Mouse (Mus musculus): ENCODE measurements around the gene Jhy. TPM values are rescaled to one million over a fixed set of nuclear protein-coding genes. Genes with fewer than 3 reads are reported as not detected.

The Jhy gene
- not detected for polyA plus RNA-seq (2017; shearing (Covaris generic))

DNA sequence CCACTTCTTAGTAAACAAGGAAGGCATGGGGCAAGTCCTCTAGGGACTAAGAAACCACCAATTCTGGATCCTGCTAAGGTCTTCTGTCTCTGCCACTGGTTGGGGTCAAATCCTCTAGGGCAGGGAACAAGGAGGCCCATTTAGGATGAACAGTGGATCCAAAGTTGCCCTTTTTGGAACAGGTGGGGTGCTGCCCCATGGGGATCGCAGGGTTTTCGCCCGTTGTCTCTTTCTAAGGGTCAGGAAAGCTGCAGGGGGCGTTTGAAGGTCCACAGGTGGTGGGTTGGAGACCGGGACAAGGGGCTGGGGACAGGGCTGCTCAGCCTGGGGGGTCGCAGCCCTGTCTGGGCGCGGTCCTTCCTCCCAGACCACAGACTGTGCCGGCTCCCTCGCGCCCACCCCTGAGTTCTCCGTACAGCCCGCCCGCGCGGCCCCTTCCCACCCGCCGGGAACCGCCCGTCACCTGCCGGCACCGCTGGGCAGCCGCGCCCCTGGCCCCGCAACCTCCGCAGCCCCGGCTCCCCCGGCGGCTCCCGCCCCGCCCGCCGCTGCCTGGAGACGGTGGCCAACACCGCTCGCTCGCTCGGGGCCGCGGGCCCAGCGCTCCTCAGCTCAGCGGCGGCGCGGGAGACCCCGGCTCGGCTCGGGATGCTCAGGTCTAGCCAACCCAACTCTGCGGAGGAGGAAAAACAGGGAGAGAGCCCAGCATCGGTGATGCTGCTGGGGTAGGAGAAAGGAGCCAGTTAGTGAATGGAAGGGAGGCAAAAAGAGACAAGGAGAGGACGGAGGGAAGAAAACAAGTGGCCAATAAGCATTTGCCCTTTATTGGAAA lies at the start of gene Jhy:
Gene Jhy, minus strand, starts transcription at position 533 of the 832 bp plus-strand sequence.

GRCm38 (mm10) chr9:41004415-41004814 lies 40.5 kb upstream of the Jhy start, which contains the start of gene Crtam:
Gene Crtam (minus strand): TSS chr9:41004628.

DNA sequence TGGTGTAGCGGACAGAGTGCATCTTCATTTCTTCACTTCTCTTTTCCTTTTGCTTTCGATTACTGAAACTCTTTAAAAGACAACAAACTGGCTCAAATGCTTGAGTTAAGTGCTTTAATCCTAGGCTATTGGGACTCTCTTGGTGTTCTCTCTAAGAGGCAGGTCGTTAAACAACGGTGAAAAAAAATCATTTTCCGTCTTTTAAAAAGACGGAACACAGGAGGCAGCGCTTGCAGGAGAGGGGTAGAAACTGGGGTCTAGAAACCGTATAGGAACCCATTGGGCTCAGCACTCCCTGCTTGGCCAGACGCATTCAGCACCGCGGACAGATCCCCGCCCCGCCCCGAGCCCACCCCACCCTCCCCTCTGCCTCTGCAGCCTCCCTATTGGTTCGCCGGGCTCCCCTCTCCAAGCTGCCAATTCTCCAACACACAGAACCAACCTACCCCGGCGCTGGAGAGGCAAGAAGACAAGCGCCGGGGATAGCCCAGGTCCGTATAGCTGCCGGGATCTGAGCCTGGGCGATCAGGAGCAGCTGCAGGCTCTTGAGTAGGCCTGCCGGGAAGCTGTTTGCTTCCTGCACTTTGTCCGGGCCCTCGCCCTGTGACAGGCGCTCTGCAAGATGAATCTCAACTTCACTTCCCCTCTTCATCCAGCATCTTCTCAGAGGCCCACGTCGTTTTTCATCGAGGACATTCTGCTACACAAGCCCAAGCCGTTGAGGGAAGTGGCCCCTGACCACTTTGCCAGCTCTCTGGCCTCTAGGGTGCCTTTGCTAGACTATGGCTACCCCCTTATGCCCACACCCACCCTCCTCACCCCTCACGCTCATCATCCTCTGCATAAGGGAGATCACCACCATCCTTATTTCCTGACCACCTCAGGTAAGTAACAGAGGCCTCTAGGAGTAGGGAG lies 90.1 kb downstream of the Jhy start, which contains the start of gene Bsx:
Gene Bsx, plus strand, starts transcription at position 572 of the 915 bp plus-strand sequence.

Other genes starting within 250 kb of the Jhy start
- gene Hspa8, start 163.1 kb downstream of the Jhy start, polyA plus RNA-seq (2017; shearing (Covaris generic)), result 2,673 TPM
- gene Bsx, start 90.0 kb downstream of the Jhy start, polyA plus RNA-seq (2017; shearing (Covaris generic)), result not detected
- gene Crtam, start 40.5 kb upstream of the Jhy start, polyA plus RNA-seq (2017; shearing (Covaris generic)), result 3.1 TPM
- gene Ubash3b, start 197.6 kb upstream of the Jhy start, polyA plus RNA-seq (2017; shearing (Covaris generic)), result 23.9 TPM